Comparison of ENCODE assay signal across 8 mouse cellular contexts in the genomic region with DNA sequence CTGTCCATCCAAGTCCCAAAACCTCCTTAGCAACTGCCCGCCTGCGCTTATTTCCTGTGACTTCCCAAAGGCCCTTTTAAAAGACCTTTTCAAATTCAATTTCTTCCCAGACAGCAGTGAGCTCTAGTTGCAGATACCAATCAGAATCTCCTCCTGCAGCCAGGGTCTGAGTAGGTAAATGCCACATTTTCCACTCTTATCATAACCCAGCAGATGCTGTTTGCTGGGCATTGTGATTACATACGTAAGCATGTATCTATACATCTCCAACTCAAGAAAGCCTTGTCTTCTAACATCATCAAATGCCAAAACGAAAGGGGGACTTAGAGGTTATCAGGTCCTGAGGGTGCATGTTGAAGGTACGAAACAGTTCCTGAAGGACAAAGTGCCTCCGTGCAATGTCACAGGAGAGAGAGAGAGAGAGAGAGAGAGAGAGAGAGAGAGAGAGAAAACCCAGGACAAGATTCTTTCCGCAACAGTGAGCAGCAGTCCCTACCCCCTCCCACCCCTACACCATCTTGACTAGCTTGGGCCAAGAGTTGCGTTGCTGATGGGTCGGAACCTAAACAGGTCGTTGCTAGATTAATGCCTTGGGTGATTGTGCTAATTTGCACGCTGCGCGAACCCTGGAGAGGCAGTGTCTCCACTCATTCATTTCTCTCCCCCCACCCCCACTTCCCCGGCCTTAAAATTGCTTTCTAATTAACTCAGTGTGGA. TPM values are rescaled to one million over a fixed set of nuclear protein-coding genes. Genes with fewer than 3 reads are reported as not detected.
DNase-seq lines count a peak whose midpoint lies in the region; ATAC-seq and TF ChIP-seq lines count a peak whose summit lies in the region.

No protein-coding gene starts in this region.

- H3K36me3 ChIP-seq in forebrain, postnatal 0 days (ENCODE audit: insufficient read depth) = no peaks in the 10 kb centered on the region

- peak overlapping the region; percentile 65 for H3K4me2 ChIP-seq in forebrain, postnatal 0 days (ENCODE audit: low read depth)

- peak overlapping the region; percentile 43 for H3K9ac ChIP-seq in forebrain, postnatal 0 days

- no peak for DNase-seq in layer of hippocampus, adult 2 months (ENCODE audit: low spot score in 2 of 2)
- DNase-seq in layer of hippocampus, adult 9-10 months (ENCODE audit: low spot score) = no peak
- DNase-seq in c-Kit-positive CD71-positive TER-119-negative erythroid progenitor cells, embryonic 14.5 days (ENCODE audit: low read depth) = peak; percentile 7
- DNase-seq in forebrain, postnatal 0 days = no peak
- DNase-seq in frontal cortex, postnatal 25 days (ENCODE audit: low spot score in 2 of 2) = no peak
- DNase-seq in left cerebral cortex, postnatal 10 days (ENCODE audit: extremely low spot score in 1 of 2, low spot score in 2 of 2) = no peak

- no peaks in the 10 kb centered on the region for H3K27me3 ChIP-seq in forebrain, postnatal 0 days (ENCODE audit: insufficient read depth, low read length)

- peak; percentile 62 for ATAC-seq in forebrain, postnatal 0 days
- ATAC-seq in megakaryocyte progenitor cell, adult 5-6 weeks (replicated peaks; ENCODE audit: poor library complexity) = peak; percentile 52
- no peak for ATAC-seq in inflammation-experienced regulatory T-cells, adult 6 months

- H3K4me3 ChIP-seq in layer of hippocampus, adult 2 months = peak overlapping the region; percentile 57
- H3K4me3 ChIP-seq in forebrain, postnatal 0 days (ENCODE audit: low read depth, low read length) = peak overlapping the region; percentile 37

- TF ChIP-seq CTCF in layer of hippocampus, adult 2 months (conservative IDR thresholded peaks at IDR 0.05) = no peak
- TF ChIP-seq CTCF in forebrain, postnatal 0 days (IDR thresholded peaks at IDR 0.05; ENCODE audit: low read depth) = no peak

- H3K4me1 ChIP-seq in forebrain, postnatal 0 days (ENCODE audit: insufficient read depth) = no peaks in the 10 kb centered on the region

- H3K27ac ChIP-seq in layer of hippocampus, adult 2 months = peak overlapping the region; percentile 72; the same call in 1 of the 2 replicates
- no peak overlapping the region for H3K27ac ChIP-seq in forebrain, postnatal 0 days (ENCODE audit: low read depth, low read length)

- H3K9me3 ChIP-seq in forebrain, postnatal 0 days (ENCODE audit: low read length) = no peaks in the 10 kb centered on the region

- intact Hi-C loops in left cerebral cortex, postnatal 10 days (cut with DNase I) = loop anchor here (2.0 kb wide), 2 partner anchors 54 to 182 kb away; no protein-coding TSS in a partner anchor

- WGBS in forebrain, postnatal 0 days = 22% methylated on average over 14 of the region's 14 CpGs

RNA-seq across cellular contexts. Expression of gene B230118H07Rik, which starts 3.0 kb away (rescaled TPM):
- 10 to 100 TPM; 32.0 to 32.3 TPM for total RNA-seq in layer of hippocampus, adult 2 months (2021)
- total RNA-seq in forebrain, postnatal 0 days (2014; rRNA removed) = 20.0 and 29.5 TPM in 2 replicates
- polyA plus RNA-seq in forebrain, postnatal 0 days (2015; fragmentation: Nextera tagmentation; extraction: Ambion mirVana) = 52.0 and 61.3 TPM in 2 replicates
- total RNA-seq in megakaryocyte progenitor cell, adult 5-6 weeks (2015) = 82.9 and 120 TPM in 2 replicates
- total RNA-seq in megakaryocyte progenitor cell, adult 5-6 weeks (2017) = 106 and 118 TPM in 2 replicates
- polyA plus RNA-seq in inflammation-experienced regulatory T-cells, adult 6 months (2017; shearing (Covaris generic)) = under 1 TPM in 2 of 3 experiments, not detected in 1; 0.59 to 0.79 TPM
- 10 to 100 TPM; 24.7 to 27.9 TPM for total RNA-seq in left cerebral cortex, postnatal 10 days (2021)

RNA-seq across cellular contexts. Expression of gene Rag1, which starts 3.1 kb away (rescaled TPM):
- under 1 TPM; 0.15 to 0.25 TPM for total RNA-seq in layer of hippocampus, adult 2 months (2021)
- 0.23 and 0.43 TPM in 2 replicates for total RNA-seq in forebrain, postnatal 0 days (2014; rRNA removed)
- 0.04 and 0.10 TPM in 2 replicates for polyA plus RNA-seq in forebrain, postnatal 0 days (2015; fragmentation: Nextera tagmentation; extraction: Ambion mirVana)
- total RNA-seq in megakaryocyte progenitor cell, adult 5-6 weeks (2015) = 0.02 and 0.07 TPM in 2 replicates
- 0.07 TPM in 1 of 2 replicates, not detected in the other for total RNA-seq in megakaryocyte progenitor cell, adult 5-6 weeks (2017)
- polyA plus RNA-seq in inflammation-experienced regulatory T-cells, adult 6 months (2017; shearing (Covaris generic)) = not detected
- total RNA-seq in left cerebral cortex, postnatal 10 days (2021) = under 1 TPM; 0.34 to 0.51 TPM

RNA-seq across cellular contexts. Expression of gene Traf6, which starts 25.9 kb away (rescaled TPM):
- total RNA-seq in layer of hippocampus, adult 2 months (2021) = 10 to 100 TPM; 14.1 to 16.8 TPM
- total RNA-seq in forebrain, postnatal 0 days (2014; rRNA removed) = 19.5 and 26.0 TPM in 2 replicates
- 7.4 and 9.8 TPM in 2 replicates for polyA plus RNA-seq in forebrain, postnatal 0 days (2015; fragmentation: Nextera tagmentation; extraction: Ambion mirVana)
- total RNA-seq in megakaryocyte progenitor cell, adult 5-6 weeks (2015) = 24.5 and 27.1 TPM in 2 replicates
- 14.0 and 14.1 TPM in 2 replicates for total RNA-seq in megakaryocyte progenitor cell, adult 5-6 weeks (2017)
- polyA plus RNA-seq in inflammation-experienced regulatory T-cells, adult 6 months (2017; shearing (Covaris generic)) = 10 to 100 TPM; 10.8 to 15.1 (median 14.4) TPM
- 10 to 100 TPM in 1 of 2 experiments, 1 to 10 TPM in 1; 8.9 to 10.3 TPM for total RNA-seq in left cerebral cortex, postnatal 10 days (2021)

RNA-seq across cellular contexts. Expression of gene Rag2, which starts 27.8 kb away (rescaled TPM):
- not detected for total RNA-seq in layer of hippocampus, adult 2 months (2021)
- not detected in 2 replicates for total RNA-seq in forebrain, postnatal 0 days (2014; rRNA removed)
- not detected in 2 replicates for polyA plus RNA-seq in forebrain, postnatal 0 days (2015; fragmentation: Nextera tagmentation; extraction: Ambion mirVana)
- 1.7 and 3.4 TPM in 2 replicates for total RNA-seq in megakaryocyte progenitor cell, adult 5-6 weeks (2015)
- total RNA-seq in megakaryocyte progenitor cell, adult 5-6 weeks (2017) = 0.83 and 1.7 TPM in 2 replicates
- polyA plus RNA-seq in inflammation-experienced regulatory T-cells, adult 6 months (2017; shearing (Covaris generic)) = not detected
- not detected for total RNA-seq in left cerebral cortex, postnatal 10 days (2021)
